Mouse (Mus musculus) midbrain, embryonic 11.5 days (tissue): ENCODE results near the gene Pcnp. TPM values are rescaled to one million over a fixed set of nuclear protein-coding genes. Genes with fewer than 3 reads are reported as not detected.
"Not testable (repeated sequence)": the region's sequence is repeated elsewhere in the genome, so short reads cannot be mapped to it uniquely, and the experiment has no call there.

Source experiments
- ATAC-seq: fragments of 200-750 bp; cut with Nextera tagmentation; 2 replicates; pipeline ENCODE4 v1.8.0; 2017; ENCODE audit warnings: moderate TSS enrichment, moderate library complexity; ENCODE audit not compliant: low FRiP score
- DNase-seq: peaks from one replicate; pipeline ENCODE4 v3.0.0; 2015; ENCODE audit warnings: low spot score; ENCODE audit errors: missing footprints
- H3K27ac ChIP-seq: fragments of 300-500 bp; sonication (generic); 2 replicates; pipeline ENCODE4 v1.5.1; 2014; ENCODE audit warnings: low read depth, low read length
- H3K27me3 ChIP-seq: fragments of 300-500 bp; sonication (generic); 2 replicates; pipeline ENCODE4 v1.6.1; 2014; ENCODE audit warnings: mild to moderate bottlenecking, low read length, moderate library complexity, mixed read lengths; ENCODE audit not compliant: control insufficient read depth, insufficient read depth
- H3K36me3 ChIP-seq: fragments of 300-500 bp; sonication (generic); 2 replicates; pipeline ENCODE4 v1.6.1; 2014; ENCODE audit warnings: mild to moderate bottlenecking, low read length, moderate library complexity, mixed read lengths; ENCODE audit not compliant: control insufficient read depth, insufficient read depth
- H3K4me1 ChIP-seq: fragments of 300-500 bp; sonication (generic); 2 replicates; pipeline ENCODE4 v1.6.1; 2014; ENCODE audit warnings: low read length; ENCODE audit not compliant: control insufficient read depth, insufficient read depth
- H3K4me2 ChIP-seq: fragments of 300-500 bp; sonication (generic); 2 replicates; pipeline ENCODE4 v1.6.1; 2014; ENCODE audit warnings: mild to moderate bottlenecking, moderate library complexity
- H3K4me3 ChIP-seq: fragments of 300-500 bp; sonication (generic); 2 replicates; pipeline ENCODE4 v1.5.1; 2014; ENCODE audit warnings: low read depth, low read length
- H3K9ac ChIP-seq: fragments of 300-500 bp; sonication (generic); 2 replicates; pipeline ENCODE4 v1.6.1; 2014; ENCODE audit warnings: low read length
- H3K9me3 ChIP-seq: fragments of 300-500 bp; sonication (generic); 2 replicates; pipeline ENCODE4 v1.6.1; 2016; ENCODE audit warnings: low read length; ENCODE audit not compliant: control insufficient read depth
- whole genome bisulfite sequencing: fragments of 180-500 bp; shearing (Covaris S2); extraction: QIAGEN DNeasy Blood & Tissue Kit; methylation state at CpG from one replicate; pipeline ENCODE4 v1.1.7; 2014; 5-methylcytosine and 5-hydroxymethylcytosine counted together
- polyA plus RNA-seq: library from polyadenylated mRNA; unstranded; fragments of >200 nt; fragmentation: Nextera tagmentation; extraction: Ambion mirVana; gene quantifications from 2 replicates; pipeline ENCODE4 v1.2.1, GENCODE M21; 2014

Gene Pcnp
- 384 and 403 TPM in 2 replicates for polyA plus RNA-seq

DNA sequence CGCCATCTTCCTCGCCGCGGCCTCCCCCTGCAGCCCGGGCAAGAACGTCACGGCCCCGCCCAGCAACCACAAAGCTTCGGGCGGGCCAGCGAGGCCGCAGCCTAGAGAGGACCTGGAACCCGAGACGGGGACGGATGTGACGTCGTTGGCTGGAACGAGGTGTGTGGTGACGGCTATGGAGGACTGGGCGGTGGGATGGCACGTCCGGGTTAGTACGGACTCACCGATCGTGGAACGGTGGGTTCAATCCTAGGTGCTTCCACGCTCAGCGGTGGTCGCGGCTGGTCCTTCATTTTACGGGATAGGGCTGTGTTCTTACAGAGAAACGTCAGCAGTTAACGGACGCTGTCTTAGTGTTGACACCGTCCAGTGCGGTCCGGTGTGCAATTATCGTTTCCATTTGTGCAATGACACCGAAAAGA lies at the start of gene Pcnp:
Gene Pcnp (minus strand): TSS at position 79 of the 422 bp plus-strand sequence.
- Histone ChIP-seq H3K27me3 (no peaks in the 10 kb centered on the region), H3K4me2 (peak within 1 kb of the TSS; percentile 72), H3K4me1 (peaks cover 15% of the 10 kb centered on the region), H3K36me3 (peaks cover 6% of the 10 kb centered on the region; the same call in 1 of the 2 replicates), H3K9ac (peak within 1 kb of the TSS; percentile 97), H3K27ac (peak within 1 kb of the TSS; percentile 75), H3K4me3 (peak within 1 kb of the TSS; percentile 98), H3K9me3 (no peaks in the 10 kb centered on the region)
- ATAC-seq (peak; percentile 100), DNase-seq (peak; percentile 100)
- under 1% methylated on average over 39 of the region's 39 CpGs for WGBS

DNA sequence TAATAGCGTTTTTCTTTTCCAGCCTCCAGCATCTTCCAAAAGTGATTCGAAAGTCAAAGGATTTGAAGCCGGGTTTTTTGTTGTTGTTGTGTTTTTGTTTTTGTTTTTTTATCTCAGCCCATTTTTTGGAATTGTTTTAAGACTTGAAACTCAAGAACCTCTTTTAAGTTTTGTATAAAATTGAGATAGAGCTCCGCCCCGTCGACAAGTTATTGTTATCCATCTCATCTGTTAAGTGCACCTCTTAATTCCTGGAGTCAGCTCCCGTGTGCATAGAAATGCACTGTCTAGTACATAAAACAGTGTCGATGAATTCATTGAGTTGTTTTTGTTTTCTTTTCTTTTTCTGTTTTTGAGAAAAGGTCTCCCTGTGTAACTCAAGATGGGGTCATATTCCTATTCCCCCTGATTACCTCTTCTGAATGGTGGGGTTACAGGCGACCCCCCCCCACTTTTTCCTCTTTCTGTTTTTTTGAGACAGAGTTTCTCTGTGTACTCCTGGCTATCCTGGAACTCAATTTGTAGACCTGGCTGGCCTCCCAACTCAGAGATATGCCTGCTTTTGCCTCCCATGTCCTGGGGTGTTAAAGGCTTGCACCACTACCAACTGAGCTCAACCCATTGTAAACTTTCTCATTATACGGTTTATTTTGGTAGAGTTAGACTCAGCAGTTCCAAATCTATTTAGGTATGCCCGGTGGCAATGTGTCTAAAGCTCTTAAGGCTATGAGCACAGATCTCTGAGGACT lies 46.8 kb upstream of the Pcnp start:
- peaks cover 9% of the 10 kb centered on the region for H3K4me1 ChIP-seq
- 8% methylated on average over 11 of the region's 11 CpGs for WGBS
- peak; percentile 84 for DNase-seq
- no peaks in the 10 kb centered on the region for H3K27me3 ChIP-seq
- H3K36me3 ChIP-seq: no peaks in the 10 kb centered on the region
- H3K27ac ChIP-seq: peak overlapping the region; percentile 92
- H3K4me3 ChIP-seq: peak overlapping the region; percentile 71
- peak overlapping the region; percentile 73 for H3K9ac ChIP-seq
- H3K9me3 ChIP-seq: no peaks in the 10 kb centered on the region
- ATAC-seq: no peak
- H3K4me2 ChIP-seq: peak overlapping the region; percentile 41

DNA sequence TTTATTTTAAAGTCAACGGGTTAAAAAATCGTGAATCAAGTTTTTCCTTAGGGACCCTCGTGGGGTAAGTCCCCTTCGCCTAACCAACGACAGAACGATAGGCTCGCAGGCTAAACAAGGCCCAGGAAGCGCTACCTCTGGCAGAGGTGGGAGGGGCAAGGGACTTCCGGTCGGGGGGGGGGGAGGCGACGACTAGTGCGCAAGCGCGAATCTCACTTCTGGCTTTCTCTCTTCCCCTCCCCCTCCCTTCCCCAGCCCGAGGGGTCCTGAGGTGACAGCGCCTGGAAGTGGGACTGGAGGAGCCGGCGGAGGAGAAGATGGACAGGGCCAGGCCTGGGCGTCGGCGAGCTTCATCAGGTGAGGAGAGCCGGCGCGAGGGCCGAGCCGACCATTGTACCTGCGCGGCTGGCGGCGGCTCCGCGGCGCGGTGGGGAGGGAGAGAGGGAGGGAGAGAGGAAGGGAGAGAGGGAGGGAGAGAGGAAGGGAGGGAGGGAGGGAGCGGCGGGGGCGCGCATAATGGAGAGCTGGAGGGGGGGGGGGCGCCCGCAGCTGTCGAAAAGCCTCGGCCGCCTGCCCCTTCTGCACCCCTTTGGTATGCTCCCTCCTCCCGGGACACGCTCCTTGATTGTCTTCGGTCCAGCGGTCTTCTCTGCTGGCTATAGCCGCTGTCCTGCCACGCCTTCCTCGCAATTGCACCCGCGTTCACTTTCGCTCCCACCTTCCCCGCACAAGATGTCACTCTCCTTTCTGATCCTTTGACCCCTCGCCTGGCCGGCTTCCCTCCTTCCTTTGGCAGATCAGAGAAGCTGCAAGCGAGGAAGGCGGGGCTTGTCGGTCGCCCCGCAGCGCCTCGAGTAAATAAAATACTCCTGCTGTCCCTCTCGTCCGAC lies 45.9 kb upstream of the Pcnp start:
- Histone ChIP-seq H3K27me3 (no peaks in the 10 kb centered on the region), H3K4me2 (peak overlapping the region; percentile 41), H3K27ac (peak overlapping the region; percentile 92), H3K4me1 (peaks cover 9% of the 10 kb centered on the region), H3K9me3 (no peaks in the 10 kb centered on the region), H3K9ac (peak overlapping the region; percentile 73), H3K4me3 (peak overlapping the region; percentile 71), H3K36me3 (no peaks in the 10 kb centered on the region)
- WGBS: under 1% methylated on average over 41 of the region's 66 CpGs
- DNase-seq: peak; percentile 99
- peak; percentile 93 for ATAC-seq

DNA sequence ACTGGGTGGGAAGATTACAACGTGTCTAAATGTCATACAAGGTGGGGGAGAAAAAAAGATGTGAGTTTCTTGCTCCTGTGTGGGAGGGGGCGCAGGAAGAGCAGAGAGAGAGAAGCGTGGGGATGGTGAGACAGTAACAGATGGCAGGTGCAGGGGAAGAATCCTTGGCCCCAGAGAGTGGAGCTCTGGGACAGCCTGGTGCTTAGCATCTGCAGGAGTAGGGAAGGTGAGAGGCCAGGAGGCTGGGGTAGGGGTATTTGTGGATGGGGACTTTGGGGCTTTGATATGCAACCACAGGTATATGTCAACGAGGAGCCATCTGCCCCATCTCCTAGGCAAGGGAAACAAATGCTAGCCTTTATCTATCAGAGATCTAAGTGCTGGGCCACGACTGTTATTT lies 45.0 kb upstream of the Pcnp start:
- WGBS: 85% methylated on average over 5 of the region's 5 CpGs
- DNase-seq (no peak), ATAC-seq (no peak)
- H3K9me3 ChIP-seq: no peaks in the 10 kb centered on the region
- H3K9ac ChIP-seq: no peak overlapping the region
- H3K27me3 ChIP-seq: no peaks in the 10 kb centered on the region
- no peak overlapping the region for H3K4me3 ChIP-seq
- no peak overlapping the region for H3K27ac ChIP-seq
- H3K36me3 ChIP-seq: no peaks in the 10 kb centered on the region
- H3K4me1 ChIP-seq: peaks cover 9% of the 10 kb centered on the region
- H3K4me2 ChIP-seq: no peak overlapping the region; the same call in 1 of the 2 replicates

DNA sequence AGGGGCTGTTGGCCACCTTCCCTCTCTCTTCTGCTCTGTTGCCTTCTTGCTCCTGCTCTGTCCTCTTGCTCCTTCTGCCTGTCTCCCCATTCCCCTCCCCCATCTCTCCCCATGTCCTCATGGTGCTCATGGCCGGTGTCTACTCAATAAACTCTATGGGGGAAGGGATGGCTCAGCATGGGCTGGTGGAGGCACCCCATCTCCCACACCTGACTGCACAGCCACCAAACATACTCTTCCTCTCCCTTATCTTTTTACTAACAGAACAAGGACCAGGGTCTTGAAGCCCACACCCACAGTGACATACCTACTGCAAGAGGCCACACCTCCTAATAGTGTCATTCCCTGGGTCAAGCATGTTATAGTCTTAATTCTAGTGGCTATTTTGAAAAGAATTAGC lies 44.6 kb upstream of the Pcnp start:
- Histone ChIP-seq H3K4me2 (no peak overlapping the region), H3K9ac (no peak overlapping the region), H3K27ac (no peak overlapping the region), H3K9me3 (no peaks in the 10 kb centered on the region), H3K27me3 (no peaks in the 10 kb centered on the region), H3K4me3 (no peak overlapping the region), H3K36me3 (no peaks in the 10 kb centered on the region), H3K4me1 (peaks cover 9% of the 10 kb centered on the region)
- no peak for ATAC-seq
- WGBS: 87% methylated on average over 1 of the region's 1 CpGs
- DNase-seq: no peak

DNA sequence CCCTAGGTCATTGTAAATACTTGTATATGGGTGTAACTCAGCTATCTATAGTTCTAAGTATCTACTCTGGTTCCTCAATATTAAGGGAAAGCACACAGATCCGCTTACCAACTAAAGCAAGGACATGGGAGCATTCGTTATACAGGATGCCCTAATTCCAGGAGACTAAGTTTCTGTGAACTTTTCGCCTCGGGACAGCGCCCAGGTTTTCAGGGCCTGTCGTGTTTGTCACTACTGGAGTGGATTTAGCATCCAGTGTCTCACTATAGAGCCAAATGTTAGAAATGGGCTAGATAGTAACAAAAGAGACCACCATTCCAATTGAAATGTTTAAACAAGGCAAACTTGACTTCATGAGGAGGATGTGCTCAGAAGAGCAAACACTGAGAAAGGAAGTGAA lies 43.6 kb upstream of the Pcnp start:
- not testable (repeated sequence) for H3K9ac ChIP-seq, H3K9me3 ChIP-seq, H3K4me3 ChIP-seq, H3K4me1 ChIP-seq, H3K27ac ChIP-seq, ATAC-seq, H3K4me2 ChIP-seq, H3K27me3 ChIP-seq, H3K36me3 ChIP-seq
- WGBS: 90% methylated on average over 6 of the region's 6 CpGs
- peak; percentile 60 for DNase-seq

DNA sequence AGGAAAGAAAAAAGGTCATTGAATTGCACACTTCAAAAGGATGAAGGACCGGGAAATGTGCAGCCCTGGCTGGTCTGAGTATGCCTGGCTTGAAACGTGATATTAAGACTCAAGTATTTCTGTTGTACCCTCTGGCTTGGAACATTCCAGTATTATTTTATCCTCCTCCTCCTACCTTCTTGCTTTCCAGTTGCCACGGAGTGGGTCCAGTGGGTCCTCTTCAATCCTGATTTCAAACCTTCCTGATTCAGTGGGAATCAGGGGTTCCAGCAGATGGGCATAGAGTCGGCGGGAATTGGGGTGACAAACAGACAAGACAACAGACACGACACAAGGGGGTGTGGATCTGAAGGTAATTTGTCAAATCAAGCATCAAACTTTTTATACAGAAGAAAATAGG lies 43.0 kb upstream of the Pcnp start:
- no peak overlapping the region for H3K9ac ChIP-seq
- peak; percentile 26 for DNase-seq
- H3K36me3 ChIP-seq: no peaks in the 10 kb centered on the region
- no peaks in the 10 kb centered on the region for H3K9me3 ChIP-seq
- no peak for ATAC-seq
- H3K27ac ChIP-seq: no peak overlapping the region
- H3K4me1 ChIP-seq: peaks cover 9% of the 10 kb centered on the region
- H3K4me3 ChIP-seq: no peak overlapping the region
- H3K4me2 ChIP-seq: no peak overlapping the region
- WGBS: 80% methylated on average over 6 of the region's 6 CpGs
- no peaks in the 10 kb centered on the region for H3K27me3 ChIP-seq

DNA sequence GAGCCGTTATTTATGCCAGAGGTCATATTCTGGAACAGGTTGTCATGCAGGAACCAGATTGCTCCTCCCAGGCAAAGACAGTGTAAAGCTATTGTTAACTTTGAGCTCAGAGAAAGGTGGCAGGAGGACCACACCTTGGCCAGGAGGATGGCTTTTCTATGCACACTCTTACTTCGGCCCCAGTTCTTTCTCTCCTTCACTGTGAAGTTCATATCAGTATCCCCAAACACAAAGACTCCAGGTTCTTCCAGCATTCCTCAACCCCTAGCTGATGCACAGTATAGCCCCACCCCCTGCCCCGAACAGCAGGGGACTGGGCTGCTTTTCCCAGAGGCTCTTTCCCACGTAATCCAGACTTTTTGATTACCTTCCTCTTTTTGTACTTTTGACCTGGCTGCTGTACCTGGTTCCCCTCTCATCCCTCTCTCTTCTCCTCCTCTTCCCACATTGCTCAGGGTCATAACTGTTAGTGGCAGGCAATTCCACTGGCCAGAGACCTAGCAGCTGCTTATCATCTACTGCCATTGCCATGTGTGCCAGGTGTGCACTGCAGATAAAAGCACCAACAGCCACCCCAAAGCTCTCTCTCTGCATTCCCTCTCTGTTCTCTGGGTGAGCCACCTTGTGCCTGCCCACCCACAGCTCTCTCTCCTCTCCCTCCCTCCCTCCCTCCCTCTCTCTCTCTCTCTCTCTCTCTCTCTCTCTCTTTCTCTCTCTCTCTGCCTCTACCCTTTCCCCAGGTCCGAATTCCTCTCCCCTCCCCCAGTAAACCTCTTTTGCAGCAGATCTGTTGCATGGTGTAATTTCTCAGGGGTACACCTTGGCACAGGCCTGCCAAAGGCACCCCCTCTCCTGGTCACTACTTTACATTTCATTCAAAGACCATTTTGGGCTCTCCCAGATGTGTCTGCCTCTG lies 42.0 kb upstream of the Pcnp start:
- no peaks in the 10 kb centered on the region for H3K9me3 ChIP-seq
- H3K4me2 ChIP-seq: no peak overlapping the region
- peak; percentile 45 for DNase-seq
- no peak overlapping the region for H3K4me3 ChIP-seq
- no peaks in the 10 kb centered on the region for H3K36me3 ChIP-seq
- WGBS: 43% methylated on average over 5 of the region's 5 CpGs
- H3K4me1 ChIP-seq: peaks cover 6% of the 10 kb centered on the region
- no peak overlapping the region for H3K9ac ChIP-seq
- no peak overlapping the region for H3K27ac ChIP-seq
- H3K27me3 ChIP-seq: no peaks in the 10 kb centered on the region
- no peak for ATAC-seq
